In the genomic region with DNA sequence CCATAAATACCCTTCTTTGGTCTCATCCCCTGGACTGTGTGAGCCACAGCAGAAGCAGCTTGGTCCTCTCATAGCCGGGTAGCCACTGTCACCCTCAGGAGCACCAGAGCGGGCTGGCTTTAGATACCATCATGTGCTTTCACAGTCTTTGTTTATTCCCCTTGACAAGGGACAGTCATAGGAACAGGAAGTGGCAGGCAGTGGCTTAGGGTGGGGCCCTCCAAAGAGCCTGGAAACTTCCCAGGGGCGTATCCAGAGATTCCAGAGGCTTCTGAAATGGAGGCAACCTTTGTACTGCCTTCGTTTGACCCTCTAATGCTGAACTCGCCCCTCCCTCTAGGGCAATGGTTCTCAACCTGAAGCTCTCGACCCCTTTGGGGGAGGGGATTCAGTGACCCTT, we compare ENCODE assay signal across 10 mouse cellular contexts.
A peak's percentile ranks its signal among the peaks of the same experiment; 100 is the strongest.
DNase-seq lines count a peak whose midpoint lies in the region; ATAC-seq and TF ChIP-seq lines count a peak whose summit lies in the region.
"Had no signal": no experiment of that assay in that cellular context is flagged by ENCODE, and none has a peak within 500 bp of the region (broad histone marks: within the 10 kb centered on the region; RNA-seq: fewer than 3 reads in every experiment).

No protein-coding gene starts in this region.

- no peak for DNase-seq in spleen, adult 2 months (ENCODE audit: low read depth in 1 of 2, low spot score in 2 of 2)
- no peak for DNase-seq in spleen, postnatal 10 days (ENCODE audit: low spot score in 2 of 2)
- peak; percentile 70 to 81 for DNase-seq in heart, adult 2 months
- peak; percentile 64 to 75 for DNase-seq in kidney, postnatal 36 days
- no peak for DNase-seq in ovary, postnatal 10 days (ENCODE audit: low spot score)
- no peak for DNase-seq in layer of hippocampus, postnatal 25 days (ENCODE audit: extremely low spot score in 1 of 2, low spot score in 1 of 2)
- no peak for DNase-seq in adrenal gland, adult 2 months

- no peak overlapping the region for H3K9ac ChIP-seq in heart, adult 2 months (ENCODE audit: low read depth, low read length)
- no peak overlapping the region for H3K9ac ChIP-seq in stomach, embryonic 16.5 days (ENCODE audit: low read length)
- H3K9ac ChIP-seq: embryonic facial prominence, embryonic 13.5 days had no signal

- ATAC-seq in stomach, embryonic 16.5 days (ENCODE audit: insufficient read depth, low FRiP score), result no peak
- ATAC-seq: hindbrain, embryonic 16.5 days had no signal

- no peak overlapping the region for H3K4me2 ChIP-seq in stomach, embryonic 16.5 days (ENCODE audit: low read depth, low read length)
- H3K4me2 ChIP-seq: embryonic facial prominence, embryonic 13.5 days had no signal

- no peak overlapping the region for H3K4me3 ChIP-seq in spleen, adult 2 months (ENCODE audit: extremely low read depth, insufficient read depth, insufficient read length)
- no peak overlapping the region for H3K4me3 ChIP-seq in heart, adult 2 months
- no peak overlapping the region for H3K4me3 ChIP-seq in stomach, embryonic 16.5 days (replicated peaks; ENCODE audit: low read length)
- H3K4me3 ChIP-seq: embryonic facial prominence, embryonic 13.5 days had no signal

- peaks cover 33% of the 10 kb centered on the region for H3K36me3 ChIP-seq in spleen, adult 2 months (ENCODE audit: control insufficient read depth, insufficient read depth, low read length)
- H3K36me3 ChIP-seq in heart, adult 2 months (ENCODE audit: control insufficient read depth, insufficient read depth, low read length), result peaks cover 51% of the 10 kb centered on the region
- H3K36me3 ChIP-seq in stomach, embryonic 16.5 days (ENCODE audit: control insufficient read depth, insufficient read depth, low read length), result no peaks in the 10 kb centered on the region
- H3K36me3 ChIP-seq: embryonic facial prominence, embryonic 13.5 days had no signal

- no peaks in the 10 kb centered on the region for H3K9me3 ChIP-seq in stomach, embryonic 16.5 days (replicated peaks; ENCODE audit: control insufficient read depth, low read length)
- H3K9me3 ChIP-seq: embryonic facial prominence, embryonic 13.5 days had no signal

- intact Hi-C loops in heart, adult 2 months (cut with DNase I), result loop anchor here (5.0 to 10.0 kb wide), 5 partner anchors 49 to 314 kb away; no protein-coding TSS in a partner anchor

- TF ChIP-seq CTCF in spleen, adult 2 months (IDR thresholded peaks at IDR 0.05; ENCODE audit: extremely low read depth, insufficient read depth, insufficient read length, insufficient replicate concordance), result no peak
- TF ChIP-seq CTCF in heart, adult 2 months (IDR thresholded peaks at IDR 0.05), result no peak

- H3K4me1 ChIP-seq in spleen, adult 2 months (ENCODE audit: control insufficient read depth, insufficient read depth, insufficient read length), result peaks cover 15% of the 10 kb centered on the region; the same call in 1 of the 2 replicates
- H3K4me1 ChIP-seq in heart, adult 2 months (ENCODE audit: control insufficient read depth, insufficient read depth, low read length), result peaks cover 52% of the 10 kb centered on the region
- H3K4me1 ChIP-seq in stomach, embryonic 16.5 days (ENCODE audit: control insufficient read depth, insufficient read depth, low read length), result peaks cover 44% of the 10 kb centered on the region

- TF ChIP-seq POLR2A in spleen, adult 2 months (IDR thresholded peaks at IDR 0.05; ENCODE audit: low read depth, low read length), result no peak
- no peak for TF ChIP-seq POLR2A in heart, adult 2 months (IDR thresholded peaks at IDR 0.05; ENCODE audit: insufficient read depth, low read depth, low read length)

- H3K27me3 ChIP-seq in spleen, adult 2 months (ENCODE audit: control insufficient read depth, insufficient read depth, low read length), result no peaks in the 10 kb centered on the region
- no peaks in the 10 kb centered on the region for H3K27me3 ChIP-seq in heart, adult 2 months (ENCODE audit: control insufficient read depth, insufficient read depth, low read length)
- H3K27me3 ChIP-seq in stomach, embryonic 16.5 days (ENCODE audit: control insufficient read depth, insufficient read depth, low read length), result no peaks in the 10 kb centered on the region
- H3K27me3 ChIP-seq: embryonic facial prominence, embryonic 13.5 days had no signal

- H3K27ac ChIP-seq in spleen, adult 2 months (ENCODE audit: insufficient read depth, low read length), result peak overlapping the region; percentile 36
- peak overlapping the region; percentile 88 for H3K27ac ChIP-seq in heart, adult 2 months
- H3K27ac ChIP-seq in stomach, embryonic 16.5 days (ENCODE audit: low read length), result peak overlapping the region; percentile 68
- H3K27ac ChIP-seq: embryonic facial prominence, embryonic 13.5 days had no signal

- H3K79me2 ChIP-seq in heart, adult 2 months (replicated peaks; ENCODE audit: control insufficient read depth, insufficient read depth, low read length), result no peaks in the 10 kb centered on the region

- TF ChIP-seq EP300 in heart, adult 2 months (IDR thresholded peaks at IDR 0.05; ENCODE audit: insufficient read depth, low read depth, low read length), result peak; percentile 91

- 70% methylated on average over 6 of the region's 6 CpGs for WGBS in spleen, adult 2 months
- 24% methylated on average over 6 of the region's 6 CpGs for WGBS in heart, adult 2 months
- 60% methylated on average over 6 of the region's 6 CpGs for WGBS in stomach, embryonic 16.5 days

Comparison
In these comparisons a context has a peak if more than half of its experiments do, and no peak if none do; other contexts are left out.
1. DNase-seq: peak in heart, adult 2 months (2 of 2) and kidney, postnatal 36 days (2 of 2); none in spleen, adult 2 months (0 of 2), spleen, postnatal 10 days (0 of 2), ovary, postnatal 10 days (single experiment), layer of hippocampus, postnatal 25 days (0 of 2) and adrenal gland, adult 2 months (single experiment).
2. H3K27ac ChIP-seq: peak in every context shown above with its lines; median percentile 88 in heart, adult 2 months; 68 in stomach, embryonic 16.5 days; 36 in spleen, adult 2 months.